In genomic region chr9:75437653-75438385, GRCm38 (mm10) we compare ENCODE assay signal across 9 mouse cellular contexts. TPM values are rescaled to one million over a fixed set of nuclear protein-coding genes. Genes with fewer than 3 reads are reported as not detected.
DNase-seq lines count a peak whose midpoint lies in the region; ATAC-seq and TF ChIP-seq lines count a peak whose summit lies in the region.
"Had no signal": no experiment of that assay in that cellular context is flagged by ENCODE, and none has a peak within 500 bp of the region (broad histone marks: within the 10 kb centered on the region; RNA-seq: fewer than 3 reads in every experiment).

No protein-coding gene starts in this region.

- in situ Hi-C loops in ES-E14 (cut with MboI; ENCODE audit: low sequenced_read_pairs in 2 of 2, unreplicated experiment in 2 of 2), result no loop called here

- DNase-seq in heart, postnatal 0 days (ENCODE audit: low spot score), result no peak
- no peak for DNase-seq in heart, adult 11 months
- DNase-seq in 3134 (ENCODE audit: extremely low read depth, insufficient read length, low spot score), result peak; percentile 35
- DNase-seq in ES-E14 (ENCODE audit: low read depth, low spot score), result peak; percentile 78
- peak; percentile 20 for DNase-seq in embryonic facial prominence, embryonic 11.5 days (ENCODE audit: low spot score)
- DNase-seq in retina, postnatal 7 days (ENCODE audit: low read depth, low spot score), result peak; percentile 43
- DNase-seq in gastrocnemius, postnatal 25 days, result no peak
- no peak for DNase-seq in frontal cortex, postnatal 10 days (ENCODE audit: low spot score in 2 of 2)

- H3K4me2 ChIP-seq in heart, postnatal 0 days (ENCODE audit: low read depth, low read length), result no peak overlapping the region
- H3K4me2 ChIP-seq in embryonic facial prominence, embryonic 11.5 days (ENCODE audit: low read depth, low read length), result no peak overlapping the region
- H3K4me2 ChIP-seq: neural tube, embryonic 13.5 days had no signal

- H3K9ac ChIP-seq in heart, postnatal 0 days (replicated peaks; ENCODE audit: low read depth, low read length), result no peak overlapping the region
- no peak overlapping the region for H3K9ac ChIP-seq in ES-E14 (ENCODE audit: insufficient read depth, low read depth, low read length, poor library complexity, severe bottlenecking)
- no peak overlapping the region for H3K9ac ChIP-seq in embryonic facial prominence, embryonic 11.5 days (replicated peaks; ENCODE audit: low read length)
- H3K9ac ChIP-seq: neural tube, embryonic 13.5 days had no signal

- no peak overlapping the region for H3K27ac ChIP-seq in heart, postnatal 0 days (ENCODE audit: low read depth)
- peak overlapping the region; percentile 81; the same call in 1 of the 2 replicates for H3K27ac ChIP-seq in ES-E14 (ENCODE audit: insufficient read depth, low read depth, low read length, poor library complexity, severe bottlenecking)
- H3K27ac ChIP-seq in embryonic facial prominence, embryonic 11.5 days (replicated peaks; ENCODE audit: low read depth, low read length), result no peak overlapping the region
- H3K27ac ChIP-seq: neural tube, embryonic 13.5 days had no signal

- no peaks in the 10 kb centered on the region for H3K36me3 ChIP-seq in heart, postnatal 0 days (replicated peaks; ENCODE audit: control insufficient read depth, insufficient read depth, low read length)
- H3K36me3 ChIP-seq in ES-E14 (ENCODE audit: control insufficient read depth, insufficient read depth, low read length, poor library complexity, severe bottlenecking), result no peaks in the 10 kb centered on the region
- no peaks in the 10 kb centered on the region for H3K36me3 ChIP-seq in embryonic facial prominence, embryonic 11.5 days (replicated peaks; ENCODE audit: control insufficient read depth, insufficient read depth, low read depth, low read length)
- H3K36me3 ChIP-seq: neural tube, embryonic 13.5 days had no signal

- 36% methylated on average over 6 of the region's 6 CpGs for WGBS in heart, postnatal 0 days
- WGBS in embryonic facial prominence, embryonic 11.5 days, result 23% methylated on average over 6 of the region's 6 CpGs

- H3K9me3 ChIP-seq in heart, postnatal 0 days (replicated peaks; ENCODE audit: control insufficient read depth, low read length), result no peaks in the 10 kb centered on the region
- no peaks in the 10 kb centered on the region for H3K9me3 ChIP-seq in ES-E14 (ENCODE audit: control insufficient read depth, insufficient read depth, low read depth, low read length)
- H3K9me3 ChIP-seq in embryonic facial prominence, embryonic 11.5 days (replicated peaks; ENCODE audit: control insufficient read depth, low read length), result no peaks in the 10 kb centered on the region
- H3K9me3 ChIP-seq: neural tube, embryonic 13.5 days had no signal

- TF ChIP-seq CTCF in heart, postnatal 0 days (IDR thresholded peaks at IDR 0.05; ENCODE audit: low read depth), result peak; percentile 29

- no peak overlapping the region for H3K4me3 ChIP-seq in heart, postnatal 0 days (ENCODE audit: low read depth, low read length)
- H3K4me3 ChIP-seq in ES-E14 (ENCODE audit: insufficient read depth in 1 of 2, low read depth in 1 of 2, low read length in 2 of 2, poor library complexity in 1 of 2, severe bottlenecking in 1 of 2), result no peak overlapping the region
- H3K4me3 ChIP-seq in embryonic facial prominence, embryonic 11.5 days (ENCODE audit: low read depth, low read length), result no peak overlapping the region
- H3K4me3 ChIP-seq: neural tube, embryonic 13.5 days had no signal

- no peaks in the 10 kb centered on the region for H3K27me3 ChIP-seq in heart, postnatal 0 days (ENCODE audit: control insufficient read depth, insufficient read depth, low read length)
- no peaks in the 10 kb centered on the region for H3K27me3 ChIP-seq in embryonic facial prominence, embryonic 11.5 days (ENCODE audit: control insufficient read depth, insufficient read depth, low read length)
- H3K27me3 ChIP-seq: neural tube, embryonic 13.5 days had no signal

- H3K4me1 ChIP-seq in heart, postnatal 0 days (ENCODE audit: control insufficient read depth, insufficient read depth), result peaks cover 8% of the 10 kb centered on the region
- H3K4me1 ChIP-seq in ES-E14 (ENCODE audit: control insufficient read depth in 2 of 2, insufficient read depth in 2 of 2, low read length in 2 of 2, poor library complexity in 1 of 2), result peaks cover 5 to 11% of the 10 kb centered on the region in 2 experiments; a peak in 3 of 4 replicates
- H3K4me1 ChIP-seq in embryonic facial prominence, embryonic 11.5 days (ENCODE audit: control insufficient read depth, insufficient read depth, low read length), result peaks cover 3% of the 10 kb centered on the region; the same call in 1 of the 2 replicates

- no peak for ATAC-seq in heart, postnatal 0 days (ENCODE audit: insufficient read depth, low read depth)
- no peak for ATAC-seq in embryonic facial prominence, embryonic 11.5 days (replicated peaks; ENCODE audit: insufficient number of reproducible peaks, low FRiP score, low TSS enrichment, low read depth)

- no peak for TF ChIP-seq EP300 in heart, postnatal 0 days (IDR thresholded peaks at IDR 0.05; ENCODE audit: low read depth)

TF ChIP-seq in ES-E14, 5 proteins besides CTCF, POLR2A, EP300 and RAD21:
- TF ChIP-seq CHD2 (IDR thresholded peaks at IDR 0.05; ENCODE audit: low read depth, low read length) (no peak), ZC3H11A (IDR thresholded peaks at IDR 0.05; ENCODE audit: borderline replicate concordance, low read depth, low read length) (peak; percentile 25; the same call in 1 of the 2 replicates), ZNF384 (IDR thresholded peaks at IDR 0.05; ENCODE audit: low read depth, low read length) (no peak), HCFC1 (IDR thresholded peaks at IDR 0.05; ENCODE audit: borderline replicate concordance, insufficient read depth, low read length) (no peak), MAFK (IDR thresholded peaks at IDR 0.05; ENCODE audit: insufficient read depth, low read depth, low read length) (no peak)

RNA-seq across cellular contexts. Expression of gene Leo1, which starts 3.5 kb away (rescaled TPM):
- total RNA-seq in heart, postnatal 0 days (2014; rRNA removed; ENCODE audit: low replicate concordance), result 5.7 and 11.4 TPM in 2 replicates
- polyA plus RNA-seq in heart, postnatal 0 days (2015; fragmentation: Nextera tagmentation; extraction: Ambion mirVana), result 19.6 and 20.0 TPM in 2 replicates
- total RNA-seq in ES-E14 (2012; rRNA removed), result 54.7 and 66.2 TPM in 2 replicates
- polyA plus RNA-seq in embryonic facial prominence, embryonic 11.5 days (2014; fragmentation: Nextera tagmentation; extraction: Ambion mirVana), result 50.5 and 50.7 TPM in 2 replicates
- total RNA-seq in gastrocnemius, postnatal 25 days (2021), result 10 to 100 TPM; 12.3 to 21.3 TPM

RNA-seq across cellular contexts. Expression of gene Mapk6, which starts 28.0 kb away (rescaled TPM):
- 36.2 and 51.0 TPM in 2 replicates for total RNA-seq in heart, postnatal 0 days (2014; rRNA removed; ENCODE audit: low replicate concordance)
- 30.1 and 33.6 TPM in 2 replicates for polyA plus RNA-seq in heart, postnatal 0 days (2015; fragmentation: Nextera tagmentation; extraction: Ambion mirVana)
- 81.8 and 85.9 TPM in 2 replicates for total RNA-seq in ES-E14 (2012; rRNA removed)
- polyA plus RNA-seq in embryonic facial prominence, embryonic 11.5 days (2014; fragmentation: Nextera tagmentation; extraction: Ambion mirVana), result 142 and 152 TPM in 2 replicates
- 10 to 100 TPM; 25.9 to 30.0 TPM for total RNA-seq in gastrocnemius, postnatal 25 days (2021)

Comparison
In these comparisons a context has a peak if more than half of its experiments do, and no peak if none do; other contexts are left out.
1. DNase-seq: peak in 3134 (single experiment), ES-E14 (single experiment), embryonic facial prominence, embryonic 11.5 days (single experiment) and retina, postnatal 7 days (single experiment); none in heart, postnatal 0 days (single experiment), heart, adult 11 months (single experiment), gastrocnemius, postnatal 25 days (single experiment) and frontal cortex, postnatal 10 days (0 of 2).